Mouse (Mus musculus): ENCODE results near the gene Slc8a3. TPM values are rescaled to one million over a fixed set of nuclear protein-coding genes. Genes with fewer than 3 reads are reported as not detected.

Gene Slc8a3
- polyA plus RNA-seq, 1 experiment = 0.01 TPM

GRCm38 (mm10) chr12:81237158-81237557 lies 95.8 kb downstream of the Slc8a3 start:
- no peaks in the 10 kb centered on the region for H3K27me3 ChIP-seq (ENCODE audit: control insufficient read depth, insufficient read depth, insufficient read length)
- H3K79me3 ChIP-seq (ENCODE audit: low read depth) = no peaks in the 10 kb centered on the region
- no peaks in the 10 kb centered on the region for H3K36me3 ChIP-seq (ENCODE audit: control insufficient read depth, insufficient read depth)
- TF ChIP-seq MYOD1 (IDR thresholded peaks at IDR 0.05; ENCODE audit: control insufficient read depth, insufficient read length, low read depth) = no peak
- H3K79me2 ChIP-seq (ENCODE audit: control insufficient read depth, insufficient read depth) = no peaks in the 10 kb centered on the region
- H3ac ChIP-seq (ENCODE audit: control insufficient read depth, insufficient read length, low read depth) = no peak overlapping the region
- no peak overlapping the region for H3K4me3 ChIP-seq (ENCODE audit: insufficient read depth, poor library complexity, severe bottlenecking)

- Histone ChIP-seq H3K79me3 (ENCODE audit: low read depth) (no peaks in the 10 kb centered on the region), H3K79me2 (ENCODE audit: control insufficient read depth, insufficient read depth) (no peaks in the 10 kb centered on the region), H3K4me3 (ENCODE audit: insufficient read depth, poor library complexity, severe bottlenecking) (no peak overlapping the region), H3K27me3 (ENCODE audit: control insufficient read depth, insufficient read depth, insufficient read length) (no peaks in the 10 kb centered on the region), H3K36me3 (ENCODE audit: control insufficient read depth, insufficient read depth) (no peaks in the 10 kb centered on the region), H3ac (ENCODE audit: control insufficient read depth, insufficient read length, low read depth) (no peak overlapping the region)
- TF ChIP-seq CEBPB (IDR thresholded peaks at IDR 0.05; ENCODE audit: low read depth) = no peak
- no peak for TF ChIP-seq MYOD1 (IDR thresholded peaks at IDR 0.05; ENCODE audit: control insufficient read depth, insufficient read length, low read depth)
- no peak for TF ChIP-seq CTCF (IDR thresholded peaks at IDR 0.05; ENCODE audit: control insufficient read depth, insufficient read depth, insufficient read length)
- no peak for TF ChIP-seq MYOG (IDR thresholded peaks at IDR 0.05; ENCODE audit: control insufficient read depth, extremely low read depth, insufficient read length)
- TF ChIP-seq MAX (IDR thresholded peaks at IDR 0.05) = no peak
- no peak for TF ChIP-seq USF1 (IDR thresholded peaks at IDR 0.05; ENCODE audit: low read depth)
- no peak for TF ChIP-seq FOSL1 (IDR thresholded peaks at IDR 0.05; ENCODE audit: insufficient read depth, low read length, poor library complexity, severe bottlenecking)
Measured at GRCm38 (mm10) chr12:81235456-81236330, 97.3 kb downstream of the Slc8a3 start.

- no peaks in the 10 kb centered on the region for H3K79me2 ChIP-seq (ENCODE audit: control insufficient read depth, insufficient read depth)
- H3K36me3 ChIP-seq (ENCODE audit: control insufficient read depth, insufficient read depth) = no peaks in the 10 kb centered on the region
- H3K79me3 ChIP-seq (ENCODE audit: low read depth) = no peaks in the 10 kb centered on the region
- H3K27me3 ChIP-seq (ENCODE audit: control insufficient read depth, insufficient read depth, insufficient read length) = no peaks in the 10 kb centered on the region
- H3K4me3 ChIP-seq (ENCODE audit: insufficient read depth, poor library complexity, severe bottlenecking) = no peak overlapping the region
- no peak overlapping the region for H3ac ChIP-seq (ENCODE audit: control insufficient read depth, insufficient read length, low read depth)
- TF ChIP-seq CEBPB (IDR thresholded peaks at IDR 0.05; ENCODE audit: low read depth) (no peak), USF1 (IDR thresholded peaks at IDR 0.05; ENCODE audit: low read depth) (no peak), MYOD1 (IDR thresholded peaks at IDR 0.05; ENCODE audit: control insufficient read depth, insufficient read length, low read depth) (no peak), CTCF (IDR thresholded peaks at IDR 0.05; ENCODE audit: control insufficient read depth, insufficient read depth, insufficient read length) (no peak), FOSL1 (IDR thresholded peaks at IDR 0.05; ENCODE audit: insufficient read depth, low read length, poor library complexity, severe bottlenecking) (no peak)
Measured at GRCm38 (mm10) chr12:81233746-81234380, 99.1 kb downstream of the Slc8a3 start.

- TF ChIP-seq MAX (IDR thresholded peaks at IDR 0.05) = no peak
- TF ChIP-seq MYOG (IDR thresholded peaks at IDR 0.05; ENCODE audit: control insufficient read depth, extremely low read depth, insufficient read length) = no peak
- TF ChIP-seq MYOD1 (IDR thresholded peaks at IDR 0.05; ENCODE audit: control insufficient read depth, insufficient read length, low read depth) = no peak
- no peak for TF ChIP-seq CEBPB (IDR thresholded peaks at IDR 0.05; ENCODE audit: low read depth)
- no peak for TF ChIP-seq FOSL1 (IDR thresholded peaks at IDR 0.05; ENCODE audit: insufficient read depth, low read length, poor library complexity, severe bottlenecking)
- TF ChIP-seq USF1 (IDR thresholded peaks at IDR 0.05; ENCODE audit: low read depth) = no peak
- no peak for TF ChIP-seq CTCF (IDR thresholded peaks at IDR 0.05; ENCODE audit: control insufficient read depth, insufficient read depth, insufficient read length)
- no peaks in the 10 kb centered on the region for H3K36me3 ChIP-seq (ENCODE audit: control insufficient read depth, insufficient read depth)
- no peaks in the 10 kb centered on the region for H3K79me2 ChIP-seq (ENCODE audit: control insufficient read depth, insufficient read depth)
Measured at GRCm38 (mm10) chr12:81227767-81228460, 105.1 kb downstream of the Slc8a3 start.

GRCm38 (mm10) chr12:81226590-81226989 lies 106.4 kb downstream of the Slc8a3 start:
- Histone ChIP-seq H3K4me3 (ENCODE audit: insufficient read depth, poor library complexity, severe bottlenecking) (no peak overlapping the region), H3K36me3 (ENCODE audit: control insufficient read depth, insufficient read depth) (no peaks in the 10 kb centered on the region), H3K79me2 (ENCODE audit: control insufficient read depth, insufficient read depth) (no peaks in the 10 kb centered on the region), H3ac (ENCODE audit: control insufficient read depth, insufficient read length, low read depth) (no peak overlapping the region), H3K79me3 (ENCODE audit: low read depth) (no peaks in the 10 kb centered on the region), H3K27me3 (ENCODE audit: control insufficient read depth, insufficient read depth, insufficient read length) (peaks cover 4% of the 10 kb centered on the region)
- TF ChIP-seq MAX (IDR thresholded peaks at IDR 0.05) (no peak), MYOD1 (IDR thresholded peaks at IDR 0.05; ENCODE audit: control insufficient read depth, insufficient read length, low read depth) (no peak), CTCF (IDR thresholded peaks at IDR 0.05; ENCODE audit: control insufficient read depth, insufficient read depth, insufficient read length) (no peak), USF1 (IDR thresholded peaks at IDR 0.05; ENCODE audit: low read depth) (no peak), CEBPB (IDR thresholded peaks at IDR 0.05; ENCODE audit: low read depth) (no peak), FOSL1 (IDR thresholded peaks at IDR 0.05; ENCODE audit: insufficient read depth, low read length, poor library complexity, severe bottlenecking) (no peak), MYOG (IDR thresholded peaks at IDR 0.05; ENCODE audit: control insufficient read depth, extremely low read depth, insufficient read length) (no peak)

More at GRCm38 (mm10) chr12:81227767-81228460, 105.1 kb downstream of the Slc8a3 start:
- Histone ChIP-seq H3K4me3 (ENCODE audit: insufficient read depth, poor library complexity, severe bottlenecking) (no peak overlapping the region), H3K27me3 (ENCODE audit: control insufficient read depth, insufficient read depth, insufficient read length) (peaks cover 4% of the 10 kb centered on the region), H3K79me3 (ENCODE audit: low read depth) (no peaks in the 10 kb centered on the region), H3ac (ENCODE audit: control insufficient read depth, insufficient read length, low read depth) (no peak overlapping the region)

Measured in C2C12 (cell line).